6 mouse cellular contexts compared by ENCODE assay signal in the genomic region with DNA sequence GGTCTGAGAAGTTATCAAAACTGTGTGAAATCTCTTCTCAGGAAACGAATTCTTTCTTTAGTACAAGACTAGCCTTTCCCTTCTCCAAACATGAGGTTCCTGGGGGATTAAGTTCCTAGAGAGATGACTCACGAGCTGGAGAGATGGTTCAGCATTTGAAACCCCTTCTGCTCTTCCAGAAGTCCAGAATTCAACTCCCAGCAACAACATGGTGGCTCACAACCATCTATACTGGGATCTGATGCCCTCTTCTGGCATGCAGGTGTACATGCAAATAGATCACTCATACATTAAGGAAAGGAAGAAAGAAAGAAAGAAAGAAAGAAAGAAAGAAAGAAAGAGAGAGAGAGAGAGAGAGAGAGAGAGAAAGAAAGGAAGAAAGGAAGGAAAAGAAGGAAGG.
DNase-seq lines count a peak whose midpoint lies in the region; ATAC-seq and TF ChIP-seq lines count a peak whose summit lies in the region.
"Not testable (repeated sequence)": the region's sequence is repeated elsewhere in the genome, so short reads cannot be mapped to it uniquely, and the experiment has no call there.

No protein-coding gene starts in this region.

- not testable (repeated sequence) for TF ChIP-seq POLR2A in MEL (IDR thresholded peaks at IDR 0.05; ENCODE audit: control insufficient read depth in 1 of 2, insufficient read depth in 1 of 2, low read depth in 1 of 2, low read length in 2 of 2, poor library complexity in 1 of 2)

- TF ChIP-seq RAD21 in MEL (IDR thresholded peaks at IDR 0.05; ENCODE audit: low read depth, low read length), result peak; percentile 29

- peak in 2 of 3 experiments; percentile 11 to 41; a peak in 2 of 6 replicates for TF ChIP-seq CTCF in MEL (IDR thresholded peaks at IDR 0.05 in 2 of 3, conservative IDR thresholded peaks at IDR 0.05 in 1 of 3; ENCODE audit: control insufficient read depth in 1 of 3, insufficient read depth in 1 of 3, low read depth in 2 of 3, low read length in 3 of 3, poor library complexity in 1 of 3, severe bottlenecking in 1 of 3)
- TF ChIP-seq CTCF in kidney, postnatal 0 days (IDR thresholded peaks at IDR 0.05; ENCODE audit: low read depth), result 0 out of 2 replicates have a peak, but pooled peaks have one; percentile 21
- 0 out of 2 replicates have a peak, but pooled peaks have one; percentile 7 for TF ChIP-seq CTCF in lung, postnatal 0 days (IDR thresholded peaks at IDR 0.05)
- 0 out of 2 replicates have a peak, but pooled peaks have one; percentile 7 for TF ChIP-seq CTCF in stomach, postnatal 0 days (IDR thresholded peaks at IDR 0.05; ENCODE audit: low read depth)

- peak; percentile 52 for DNase-seq in 3T3-L1 (ENCODE audit: low read depth, low spot score)
- not testable (repeated sequence) for DNase-seq in MEL (ENCODE audit: low read depth, low spot score); kidney, postnatal 0 days (ENCODE audit: low spot score); lung, postnatal 0 days (ENCODE audit: low spot score); stomach, postnatal 0 days (ENCODE audit: low spot score)
- DNase-seq in induced T-regulatory cell, adult 2 months (ENCODE audit: low read depth), result peak; percentile 13

- not testable (repeated sequence) for H3K4me1 ChIP-seq in MEL (ENCODE audit: control insufficient read depth in 1 of 2, insufficient read depth in 2 of 2, low read length in 2 of 2); kidney, postnatal 0 days (replicated peaks; ENCODE audit: insufficient read depth, low read length); lung, postnatal 0 days (ENCODE audit: insufficient read depth, low read depth, low read length); stomach, postnatal 0 days (replicated peaks; ENCODE audit: control insufficient read depth, insufficient read depth)

- H3K27me3 ChIP-seq in MEL (ENCODE audit: control insufficient read depth in 1 of 2, insufficient read depth in 2 of 2, low read length in 2 of 2); kidney, postnatal 0 days (ENCODE audit: insufficient read depth, low read length); lung, postnatal 0 days (replicated peaks; ENCODE audit: insufficient read depth, low read length); stomach, postnatal 0 days (ENCODE audit: control insufficient read depth, insufficient read depth, low read length): not testable (repeated sequence)

- H3K9me3 ChIP-seq in MEL (replicated peaks; ENCODE audit: insufficient read depth, low read length); kidney, postnatal 0 days (replicated peaks; ENCODE audit: low read length); lung, postnatal 0 days (ENCODE audit: low read length); stomach, postnatal 0 days (ENCODE audit: control insufficient read depth, low read length): not testable (repeated sequence)

- H3K27ac ChIP-seq in MEL (ENCODE audit: control insufficient read depth, low read depth, low read length); kidney, postnatal 0 days; lung, postnatal 0 days (ENCODE audit: low read length); stomach, postnatal 0 days (replicated peaks): not testable (repeated sequence)

- not testable (repeated sequence) for H3K79me2 ChIP-seq in MEL (ENCODE audit: control insufficient read depth, insufficient read depth, low read length, poor library complexity)

- H3K4me3 ChIP-seq in MEL (ENCODE audit: control insufficient read depth in 1 of 2, insufficient read depth in 1 of 2, low read depth in 2 of 2, low read length in 2 of 2); kidney, postnatal 0 days (replicated peaks; ENCODE audit: low read depth, low read length); lung, postnatal 0 days (ENCODE audit: low read depth, low read length); stomach, postnatal 0 days (ENCODE audit: low read depth, low read length): not testable (repeated sequence)

- H3K36me3 ChIP-seq in MEL (ENCODE audit: control insufficient read depth in 1 of 2, insufficient read depth in 2 of 2, low read length in 2 of 2); kidney, postnatal 0 days (ENCODE audit: insufficient read depth, low read length); lung, postnatal 0 days (ENCODE audit: insufficient read depth, low read length); stomach, postnatal 0 days (ENCODE audit: control insufficient read depth, insufficient read depth, low read length): not testable (repeated sequence)

- ATAC-seq in kidney, postnatal 0 days (replicated peaks; ENCODE audit: low FRiP score, low read depth); lung, postnatal 0 days; stomach, postnatal 0 days (ENCODE audit: low FRiP score, low TSS enrichment): not testable (repeated sequence)

- H3K4me2 ChIP-seq in kidney, postnatal 0 days (ENCODE audit: low read length); lung, postnatal 0 days (replicated peaks; ENCODE audit: low read depth, low read length); stomach, postnatal 0 days (replicated peaks; ENCODE audit: low read depth): not testable (repeated sequence)

- not testable (repeated sequence) for H3K9ac ChIP-seq in MEL (ENCODE audit: control insufficient read depth, low read depth, low read length, poor library complexity, severe bottlenecking); kidney, postnatal 0 days (ENCODE audit: low read depth, low read length); lung, postnatal 0 days (replicated peaks; ENCODE audit: low read depth); stomach, postnatal 0 days (ENCODE audit: low read length)

- not testable (repeated sequence) for TF ChIP-seq EP300 in MEL (IDR thresholded peaks at IDR 0.05; ENCODE audit: low read depth in 1 of 2, low read length in 2 of 2); lung, postnatal 0 days (IDR thresholded peaks at IDR 0.05); stomach, postnatal 0 days (optimal IDR thresholded peaks at IDR 0.05)

- 72% methylated on average over 2 of the region's 2 CpGs for WGBS in kidney, postnatal 0 days
- WGBS in lung, postnatal 0 days, result 54% methylated on average over 2 of the region's 2 CpGs
- WGBS in stomach, postnatal 0 days, result 51% methylated on average over 2 of the region's 2 CpGs

TF ChIP-seq in MEL, 35 proteins besides CTCF, POLR2A, EP300 and RAD21:
- TF ChIP-seq ZC3H11A (IDR thresholded peaks at IDR 0.05; ENCODE audit: low read depth, low read length) (peak; percentile 31; the same call in 1 of the 2 replicates), SMC3 (IDR thresholded peaks at IDR 0.05; ENCODE audit: low read depth, low read length) (peak; percentile 54)
